8 mouse cellular contexts compared by ENCODE assay signal in the genomic region with DNA sequence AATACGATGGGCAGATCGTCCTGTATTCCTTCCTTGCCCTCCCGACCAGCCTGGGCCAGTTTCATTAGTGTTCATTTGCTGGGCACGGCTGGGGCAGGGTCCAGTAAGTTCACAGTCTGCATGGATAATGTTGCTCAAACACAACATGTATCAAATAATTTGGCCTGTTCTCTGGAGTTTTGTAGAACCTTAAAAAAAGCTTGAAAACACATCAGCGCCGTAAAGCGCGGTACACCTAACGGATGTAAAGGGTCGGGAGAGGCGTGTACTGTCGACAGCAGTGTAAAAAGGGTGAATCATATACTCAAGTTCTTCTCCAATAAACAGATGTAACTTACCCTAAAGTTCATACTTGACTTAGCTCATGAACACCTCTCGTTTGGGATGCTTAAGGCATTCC. TPM values are rescaled to one million over a fixed set of nuclear protein-coding genes. Genes with fewer than 3 reads are reported as not detected.
DNase-seq lines count a peak whose midpoint lies in the region; ATAC-seq and TF ChIP-seq lines count a peak whose summit lies in the region.

No protein-coding gene starts in this region.

- peaks cover 44% of the 10 kb centered on the region for H3K79me2 ChIP-seq in MEL (ENCODE audit: control insufficient read depth, insufficient read depth, low read length, poor library complexity)

- H3K9me3 ChIP-seq in kidney, postnatal 0 days (replicated peaks; ENCODE audit: low read length) = no peaks in the 10 kb centered on the region
- H3K9me3 ChIP-seq in MEL (replicated peaks; ENCODE audit: insufficient read depth, low read length) = no peaks in the 10 kb centered on the region
- no peaks in the 10 kb centered on the region for H3K9me3 ChIP-seq in hindbrain, embryonic 10.5 days
- H3K9me3 ChIP-seq in midbrain, embryonic 13.5 days = no peaks in the 10 kb centered on the region

- peak overlapping the region; percentile 94 for H3K27ac ChIP-seq in kidney, postnatal 0 days
- H3K27ac ChIP-seq in MEL (ENCODE audit: control insufficient read depth, low read depth, low read length) = peak overlapping the region; percentile 92
- H3K27ac ChIP-seq in hindbrain, embryonic 10.5 days = peak overlapping the region; percentile 96
- H3K27ac ChIP-seq in midbrain, embryonic 13.5 days = peak overlapping the region; percentile 87

- WGBS in kidney, postnatal 0 days = 2% methylated on average over 13 of the region's 13 CpGs
- 19% methylated on average over 13 of the region's 13 CpGs for WGBS in hindbrain, embryonic 10.5 days
- WGBS in midbrain, embryonic 13.5 days = 21% methylated on average over 13 of the region's 13 CpGs

- ATAC-seq in kidney, postnatal 0 days (replicated peaks; ENCODE audit: low FRiP score, low read depth) = no peak
- no peak for ATAC-seq in midbrain, embryonic 13.5 days
- ATAC-seq in granulocyte monocyte progenitor cell, adult 5-6 weeks (replicated peaks; ENCODE audit: poor library complexity, severe bottlenecking) = no peak

- peaks cover 7% of the 10 kb centered on the region; the same call in 1 of the 2 replicates for H3K36me3 ChIP-seq in kidney, postnatal 0 days (ENCODE audit: insufficient read depth, low read length)
- peaks cover 2 to 32% of the 10 kb centered on the region in 2 experiments; a peak in 3 of 4 replicates for H3K36me3 ChIP-seq in MEL (ENCODE audit: control insufficient read depth in 1 of 2, insufficient read depth in 2 of 2, low read length in 2 of 2)
- H3K36me3 ChIP-seq in hindbrain, embryonic 10.5 days = peaks cover 65% of the 10 kb centered on the region
- peaks cover 40% of the 10 kb centered on the region for H3K36me3 ChIP-seq in midbrain, embryonic 13.5 days

- H3K4me2 ChIP-seq in kidney, postnatal 0 days (ENCODE audit: low read length) = peak overlapping the region; percentile 87
- H3K4me2 ChIP-seq in midbrain, embryonic 13.5 days (replicated peaks) = peak overlapping the region; percentile 89

- no peak; a peak in 1 of 4 replicates for TF ChIP-seq EP300 in MEL (IDR thresholded peaks at IDR 0.05; ENCODE audit: low read depth in 1 of 2, low read length in 2 of 2)

- H3K9ac ChIP-seq in kidney, postnatal 0 days (ENCODE audit: low read depth, low read length) = peak overlapping the region; percentile 95
- H3K9ac ChIP-seq in MEL (ENCODE audit: control insufficient read depth, low read depth, low read length, poor library complexity, severe bottlenecking) = peak overlapping the region; percentile 96
- H3K9ac ChIP-seq in midbrain, embryonic 13.5 days (replicated peaks) = peak overlapping the region; percentile 97

- H3K4me1 ChIP-seq in kidney, postnatal 0 days (replicated peaks; ENCODE audit: insufficient read depth, low read length) = peaks cover 16% of the 10 kb centered on the region
- H3K4me1 ChIP-seq in MEL (ENCODE audit: control insufficient read depth in 1 of 2, insufficient read depth in 2 of 2, low read length in 2 of 2) = peaks cover 5 to 21% of the 10 kb centered on the region in 2 experiments; a peak in 3 of 4 replicates
- peaks cover 43% of the 10 kb centered on the region for H3K4me1 ChIP-seq in hindbrain, embryonic 10.5 days (replicated peaks)
- peaks cover 39% of the 10 kb centered on the region for H3K4me1 ChIP-seq in midbrain, embryonic 13.5 days (replicated peaks)

- DNase-seq in kidney, postnatal 0 days (ENCODE audit: low spot score) = peak; percentile 33
- no peak for DNase-seq in kidney, adult 11 months
- DNase-seq in MEL (ENCODE audit: low read depth, low spot score) = peak; percentile 75
- no peak for DNase-seq in hindbrain, embryonic 10.5 days (ENCODE audit: low spot score)
- DNase-seq in cerebellum, adult 11-12 months = no peak
- DNase-seq in frontal cortex, adult 2 months (ENCODE audit: extremely low spot score in 1 of 2, low spot score in 1 of 2) = no peak

- H3K27me3 ChIP-seq in kidney, postnatal 0 days (ENCODE audit: insufficient read depth, low read length) = no peaks in the 10 kb centered on the region
- H3K27me3 ChIP-seq in MEL (ENCODE audit: control insufficient read depth in 1 of 2, insufficient read depth in 2 of 2, low read length in 2 of 2) = no peaks in the 10 kb centered on the region
- H3K27me3 ChIP-seq in hindbrain, embryonic 10.5 days (ENCODE audit: insufficient read depth, poor library complexity, severe bottlenecking) = no peaks in the 10 kb centered on the region
- no peaks in the 10 kb centered on the region for H3K27me3 ChIP-seq in midbrain, embryonic 13.5 days

- TF ChIP-seq CTCF in kidney, postnatal 0 days (IDR thresholded peaks at IDR 0.05; ENCODE audit: low read depth) = no peak
- no peak for TF ChIP-seq CTCF in MEL (IDR thresholded peaks at IDR 0.05 in 2 of 3, conservative IDR thresholded peaks at IDR 0.05 in 1 of 3; ENCODE audit: control insufficient read depth in 1 of 3, insufficient read depth in 1 of 3, low read depth in 2 of 3, low read length in 3 of 3, poor library complexity in 1 of 3, severe bottlenecking in 1 of 3)

- peak overlapping the region; percentile 85 for H3K4me3 ChIP-seq in kidney, postnatal 0 days (replicated peaks; ENCODE audit: low read depth, low read length)
- peak overlapping the region; percentile 75 to 79 for H3K4me3 ChIP-seq in MEL (ENCODE audit: control insufficient read depth in 1 of 2, insufficient read depth in 1 of 2, low read depth in 2 of 2, low read length in 2 of 2)
- H3K4me3 ChIP-seq in hindbrain, embryonic 10.5 days = peak overlapping the region; percentile 92
- peak overlapping the region; percentile 98 for H3K4me3 ChIP-seq in midbrain, embryonic 13.5 days (replicated peaks)

- no peak for TF ChIP-seq RAD21 in MEL (IDR thresholded peaks at IDR 0.05; ENCODE audit: low read depth, low read length)

- TF ChIP-seq POLR2A in MEL (IDR thresholded peaks at IDR 0.05; ENCODE audit: control insufficient read depth in 1 of 2, insufficient read depth in 1 of 2, low read depth in 1 of 2, low read length in 2 of 2, poor library complexity in 1 of 2) = no peak

RNA-seq across cellular contexts. Expression of gene Ganab, which starts 0.7 kb away (rescaled TPM):
- 74.6 and 80.9 TPM in 2 replicates for polyA plus RNA-seq in kidney, postnatal 0 days (2015; fragmentation: Nextera tagmentation; extraction: Ambion mirVana)
- 104 and 122 TPM in 2 replicates for total RNA-seq in MEL (2012; rRNA removed)
- 100 to 1,000 TPM in 1 of 2 experiments, not detected in 1; 123 TPM for polyA plus RNA-seq in MEL (2012; ENCODE audit: insufficient read depth in 1 of 2, insufficient read length in 2 of 2, low read depth in 1 of 2, low replicate concordance in 2 of 2, missing spikeins in 1 of 2)
- polyA plus RNA-seq in hindbrain, embryonic 10.5 days (2016; fragmentation: Nextera tagmentation; extraction: Ambion mirVana) = 113 and 125 TPM in 2 replicates
- 96.8 and 99.8 TPM in 2 replicates for polyA plus RNA-seq in midbrain, embryonic 13.5 days (2015; fragmentation: Nextera tagmentation; extraction: Ambion mirVana)
- total RNA-seq in granulocyte monocyte progenitor cell, adult 5-6 weeks (2014; fragmentation: Nextera tagmentation) = 143 and 154 TPM in 2 replicates
- total RNA-seq in granulocyte monocyte progenitor cell, adult 5-6 weeks (2017) = 105 and 107 TPM in 2 replicates
- 87.7 and 95.2 TPM in 2 replicates for polyA plus RNA-seq in frontal cortex, adult 2 months (2012; rRNA removed)

RNA-seq across cellular contexts. Expression of gene Ints5, which starts 5.8 kb away (rescaled TPM):
- polyA plus RNA-seq in kidney, postnatal 0 days (2015; fragmentation: Nextera tagmentation; extraction: Ambion mirVana) = 27.4 and 29.8 TPM in 2 replicates
- total RNA-seq in MEL (2012; rRNA removed) = 38.1 and 43.9 TPM in 2 replicates
- polyA plus RNA-seq in MEL (2012; ENCODE audit: insufficient read depth in 1 of 2, insufficient read length in 2 of 2, low read depth in 1 of 2, low replicate concordance in 2 of 2, missing spikeins in 1 of 2) = 10 to 100 TPM in 1 of 2 experiments, not detected in 1; 51.5 TPM
- 56.4 and 60.3 TPM in 2 replicates for polyA plus RNA-seq in hindbrain, embryonic 10.5 days (2016; fragmentation: Nextera tagmentation; extraction: Ambion mirVana)
- polyA plus RNA-seq in midbrain, embryonic 13.5 days (2015; fragmentation: Nextera tagmentation; extraction: Ambion mirVana) = 34.8 and 38.9 TPM in 2 replicates
- total RNA-seq in granulocyte monocyte progenitor cell, adult 5-6 weeks (2014; fragmentation: Nextera tagmentation) = 23.7 and 30.3 TPM in 2 replicates
- total RNA-seq in granulocyte monocyte progenitor cell, adult 5-6 weeks (2017) = 11.6 and 13.5 TPM in 2 replicates
- polyA plus RNA-seq in frontal cortex, adult 2 months (2012; rRNA removed) = 14.8 and 15.8 TPM in 2 replicates

RNA-seq across cellular contexts. Expression of gene Gm49416, which starts 9.8 kb away (rescaled TPM):
- not detected in 2 replicates for polyA plus RNA-seq in kidney, postnatal 0 days (2015; fragmentation: Nextera tagmentation; extraction: Ambion mirVana)
- total RNA-seq in MEL (2012; rRNA removed) = 0.77 TPM in 1 of 2 replicates, not detected in the other
- polyA plus RNA-seq in MEL (2012; ENCODE audit: insufficient read depth in 1 of 2, insufficient read length in 2 of 2, low read depth in 1 of 2, low replicate concordance in 2 of 2, missing spikeins in 1 of 2) = 10 to 100 TPM in 1 of 2 experiments, not detected in 1; 31.2 TPM
- 0.22 TPM in 1 of 2 replicates, not detected in the other for polyA plus RNA-seq in hindbrain, embryonic 10.5 days (2016; fragmentation: Nextera tagmentation; extraction: Ambion mirVana)
- 0.54 TPM in 1 of 2 replicates, not detected in the other for polyA plus RNA-seq in midbrain, embryonic 13.5 days (2015; fragmentation: Nextera tagmentation; extraction: Ambion mirVana)
- total RNA-seq in granulocyte monocyte progenitor cell, adult 5-6 weeks (2014; fragmentation: Nextera tagmentation) = not detected in 2 replicates
- total RNA-seq in granulocyte monocyte progenitor cell, adult 5-6 weeks (2017) = not detected in 2 replicates
- not detected in 2 replicates for polyA plus RNA-seq in frontal cortex, adult 2 months (2012; rRNA removed)

RNA-seq across cellular contexts. Expression of gene 1810009A15Rik, which starts 9.9 kb away (rescaled TPM):
- polyA plus RNA-seq in kidney, postnatal 0 days (2015; fragmentation: Nextera tagmentation; extraction: Ambion mirVana) = 69.0 and 76.7 TPM in 2 replicates
- 171 and 184 TPM in 2 replicates for total RNA-seq in MEL (2012; rRNA removed)
- polyA plus RNA-seq in MEL (2012; ENCODE audit: insufficient read depth in 1 of 2, insufficient read length in 2 of 2, low read depth in 1 of 2, low replicate concordance in 2 of 2, missing spikeins in 1 of 2) = 100 to 1,000 TPM in 1 of 2 experiments, not detected in 1; 189 TPM
- polyA plus RNA-seq in hindbrain, embryonic 10.5 days (2016; fragmentation: Nextera tagmentation; extraction: Ambion mirVana) = 139 and 159 TPM in 2 replicates
- 56.1 and 70.3 TPM in 2 replicates for polyA plus RNA-seq in midbrain, embryonic 13.5 days (2015; fragmentation: Nextera tagmentation; extraction: Ambion mirVana)
- total RNA-seq in granulocyte monocyte progenitor cell, adult 5-6 weeks (2014; fragmentation: Nextera tagmentation) = 70.2 and 82.4 TPM in 2 replicates
- total RNA-seq in granulocyte monocyte progenitor cell, adult 5-6 weeks (2017) = 92.1 and 109 TPM in 2 replicates
- 36.6 and 41.3 TPM in 2 replicates for polyA plus RNA-seq in frontal cortex, adult 2 months (2012; rRNA removed)

RNA-seq across cellular contexts. Expression of gene Gm49403, which starts 14.8 kb away (rescaled TPM):
- not detected in 2 replicates for polyA plus RNA-seq in kidney, postnatal 0 days (2015; fragmentation: Nextera tagmentation; extraction: Ambion mirVana)
- not detected in 2 replicates for total RNA-seq in MEL (2012; rRNA removed)
- polyA plus RNA-seq in MEL (2012; ENCODE audit: insufficient read depth in 1 of 2, insufficient read length in 2 of 2, low read depth in 1 of 2, low replicate concordance in 2 of 2, missing spikeins in 1 of 2) = not detected
- polyA plus RNA-seq in hindbrain, embryonic 10.5 days (2016; fragmentation: Nextera tagmentation; extraction: Ambion mirVana) = not detected in 2 replicates
- not detected in 2 replicates for polyA plus RNA-seq in midbrain, embryonic 13.5 days (2015; fragmentation: Nextera tagmentation; extraction: Ambion mirVana)
- not detected in 2 replicates for total RNA-seq in granulocyte monocyte progenitor cell, adult 5-6 weeks (2014; fragmentation: Nextera tagmentation)
- not detected in 2 replicates for total RNA-seq in granulocyte monocyte progenitor cell, adult 5-6 weeks (2017)
- not detected in 2 replicates for polyA plus RNA-seq in frontal cortex, adult 2 months (2012; rRNA removed)

Comparison
In these comparisons a context has a peak if more than half of its experiments do, and no peak if none do; other contexts are left out.
1. DNase-seq: peak in kidney, postnatal 0 days (single experiment) and MEL (single experiment); none in kidney, adult 11 months (single experiment), hindbrain, embryonic 10.5 days (single experiment), cerebellum, adult 11-12 months (single experiment) and frontal cortex, adult 2 months (0 of 2).
2. Peak in every context shown above with its lines, with median percentiles within 50 percentile points of each other: H3K27ac ChIP-seq, H3K4me3 ChIP-seq and H3K9ac ChIP-seq.